Mouse (Mus musculus) adrenal gland, postnatal 10 days (tissue): Measurements from ENCODE around the gene Frmpd2. TPM values are rescaled to one million over a fixed set of nuclear protein-coding genes. Genes with fewer than 3 reads are reported as not detected.
"Not testable (repeated sequence)": the region's sequence is repeated elsewhere in the genome, so short reads cannot be mapped to it uniquely, and the experiment has no call there.

Experiments
- DNase-seq: peaks from one replicate; pipeline ENCODE4 v3.0.0; 2021; ENCODE audit warnings: mixed read lengths
- long read RNA-seq, 2 experiments: library from polyadenylated mRNA; stranded (forward); transcript quantifications; one replicate each; pipeline ENCODE4 v2.0.0; 2021
- total RNA-seq, 2 experiments: library from RNA; stranded (reverse); gene quantifications; 2 replicates each; pipeline ENCODE4 v1.2.3; 2021

The Frmpd2 gene
- not detected for total RNA-seq
- long read RNA-seq, experiment 1, partial matches to known transcripts, result 1 of 1 reads
- long read RNA-seq, experiment 1, other reads (novel, unspliced or antisense), result 0 of 1 reads
- long read RNA-seq, experiment 2, result 0 reads

DNA sequence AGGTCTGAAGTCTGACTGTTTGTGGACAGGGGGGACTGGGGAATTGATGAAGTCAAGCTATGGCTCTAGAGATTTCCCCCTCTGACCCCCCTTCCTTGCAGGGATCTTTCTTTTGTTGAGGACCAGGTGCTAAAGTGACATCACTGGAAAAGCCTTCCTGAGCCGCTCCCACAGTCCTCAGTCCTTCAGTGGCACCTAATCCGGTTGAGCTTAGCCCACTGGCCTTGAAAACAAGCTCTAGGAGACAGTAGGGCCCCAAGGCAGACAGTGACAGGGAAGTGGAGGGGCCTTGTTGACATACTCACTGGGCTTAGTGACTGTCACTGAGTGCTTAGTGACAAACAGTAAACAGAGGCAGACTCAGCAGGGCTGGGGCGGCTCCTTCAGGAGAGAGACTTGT lies at the start of gene Frmpd2:
Gene Frmpd2 (plus strand): TSS at position 366 of the 400 bp plus-strand sequence.
- DNase-seq, result no peak

GRCm38 (mm10) chr14:33423003-33423402 lies 48.5 kb upstream of the Frmpd2 start:
- DNase-seq, result no peak

DNA sequence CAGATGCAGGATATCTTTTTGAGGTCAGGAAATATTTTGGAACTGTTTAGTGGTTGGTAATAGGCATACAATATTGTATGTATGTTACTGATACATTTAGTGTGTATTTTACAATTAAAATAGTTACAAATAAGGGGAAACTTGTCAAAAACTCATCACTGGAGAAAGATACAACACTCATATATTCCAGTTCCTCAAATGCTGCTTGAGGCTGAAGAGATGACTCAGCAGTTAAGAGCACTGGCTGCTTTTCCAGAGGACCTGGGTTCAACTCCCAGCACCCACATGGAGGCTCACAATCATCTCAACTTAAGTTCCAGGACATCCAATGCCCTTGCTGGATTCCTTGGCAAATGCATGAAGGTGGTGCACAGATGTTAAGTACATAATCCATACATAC lies 47.4 kb upstream of the Frmpd2 start:
- DNase-seq, result no peak

DNA sequence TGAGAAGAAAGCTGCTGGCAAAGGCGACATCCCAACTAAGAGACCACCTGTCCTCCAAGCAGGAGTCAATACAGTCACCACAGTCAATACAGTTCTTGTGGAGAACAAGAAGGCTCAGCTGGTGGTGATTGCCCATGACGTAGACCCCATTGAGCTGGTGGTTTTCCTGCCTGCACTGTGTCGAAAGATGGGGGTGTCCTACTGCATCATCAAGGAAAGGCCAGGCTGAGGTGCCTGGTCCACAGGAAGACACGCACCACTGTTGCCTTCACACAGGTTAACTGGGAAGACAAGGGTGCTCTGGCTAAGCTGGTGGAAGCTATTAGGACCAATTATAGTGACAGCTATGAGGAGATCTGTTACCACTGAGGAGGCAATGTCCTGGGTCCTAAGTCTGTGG lies 39.0 kb upstream of the Frmpd2 start:
- DNase-seq, result not testable (repeated sequence)

DNA sequence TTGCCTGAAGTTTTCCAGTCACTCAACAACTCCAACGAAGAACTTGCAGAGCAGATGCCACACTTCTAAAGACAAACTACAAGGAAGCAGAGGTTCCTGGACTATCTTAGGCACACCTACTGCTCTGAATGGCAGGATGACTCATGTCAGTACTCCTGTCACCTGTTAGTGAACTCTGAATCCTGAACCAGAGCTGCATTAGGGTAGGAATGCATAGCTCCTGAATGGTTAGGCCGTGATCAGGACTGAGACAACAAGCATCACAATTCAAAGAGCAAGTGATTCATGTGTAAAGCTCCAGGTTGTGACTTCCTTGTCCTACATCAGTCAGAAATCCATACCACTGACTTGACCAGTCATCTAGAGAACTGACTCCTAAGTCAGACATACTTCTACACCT lies 27.7 kb upstream of the Frmpd2 start:
- no peak for DNase-seq

GRCm38 (mm10) chr14:33445962-33446361 lies 25.5 kb upstream of the Frmpd2 start:
- DNase-seq, result no peak

GRCm38 (mm10) chr14:33446561-33447023 lies 24.9 kb upstream of the Frmpd2 start:
- no peak for DNase-seq

DNA sequence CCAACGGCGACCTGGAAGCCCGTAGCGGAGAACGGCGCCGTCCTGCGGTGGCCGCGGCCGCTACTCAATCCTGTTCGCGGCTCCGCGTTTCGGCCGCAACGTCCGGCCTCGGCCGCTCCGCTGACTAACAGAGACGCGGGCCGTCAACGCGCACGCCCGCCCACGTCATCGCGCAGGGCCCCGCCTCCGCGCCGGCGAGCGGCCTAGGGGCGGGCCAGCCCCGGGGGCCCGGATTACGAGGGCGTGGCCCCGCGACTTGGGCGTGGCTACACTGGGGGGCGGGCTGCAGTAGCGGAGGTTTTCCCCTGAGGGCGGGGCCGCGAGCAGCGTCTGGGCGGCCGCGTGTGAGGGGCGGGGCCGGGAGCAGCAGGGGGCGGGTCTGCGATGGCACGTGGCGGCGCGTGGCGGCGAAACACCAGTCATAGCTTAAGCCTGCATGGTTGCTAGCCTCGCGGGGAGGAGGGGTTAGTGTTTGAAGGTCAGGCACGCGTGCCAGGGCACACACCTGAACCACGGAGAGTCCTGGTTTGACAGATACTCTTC lies 24.4 kb upstream of the Frmpd2 start, which contains the start of gene Mapk8:
Gene Mapk8 (minus strand): TSS at position 132 of the 543 bp plus-strand sequence.
- peak; percentile 100 for DNase-seq

- no peak for DNase-seq
These were observed 23.2 kb upstream of the Frmpd2 start for GRCm38 (mm10) chr14:33448276-33448675.

DNA sequence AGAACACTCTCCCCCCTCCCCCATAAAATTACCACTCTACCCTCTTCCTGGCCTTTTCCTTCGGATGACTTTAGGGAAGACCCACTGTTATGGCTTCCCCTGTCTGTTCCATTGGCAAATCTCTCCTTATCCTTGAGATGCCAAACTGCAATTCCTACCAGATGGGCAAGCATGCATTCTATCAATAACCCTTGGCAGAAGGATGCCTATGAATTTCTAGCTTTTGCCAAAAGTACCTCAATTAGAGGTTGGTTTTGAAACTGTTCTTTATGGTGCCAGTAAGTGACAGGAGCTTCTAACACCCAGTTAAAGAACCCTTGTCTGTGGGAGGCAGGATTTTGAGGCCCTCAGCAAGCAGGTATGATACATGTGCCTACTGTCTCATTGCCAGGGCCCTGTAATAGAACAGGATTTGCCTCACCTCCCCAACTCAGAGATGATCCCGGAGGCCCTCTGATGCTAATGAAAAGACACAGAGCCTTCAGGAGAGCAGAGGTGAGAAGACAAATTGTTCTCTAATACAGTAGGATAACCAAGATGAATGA lies 22.1 kb upstream of the Frmpd2 start:
- DNase-seq, result no peak

DNA sequence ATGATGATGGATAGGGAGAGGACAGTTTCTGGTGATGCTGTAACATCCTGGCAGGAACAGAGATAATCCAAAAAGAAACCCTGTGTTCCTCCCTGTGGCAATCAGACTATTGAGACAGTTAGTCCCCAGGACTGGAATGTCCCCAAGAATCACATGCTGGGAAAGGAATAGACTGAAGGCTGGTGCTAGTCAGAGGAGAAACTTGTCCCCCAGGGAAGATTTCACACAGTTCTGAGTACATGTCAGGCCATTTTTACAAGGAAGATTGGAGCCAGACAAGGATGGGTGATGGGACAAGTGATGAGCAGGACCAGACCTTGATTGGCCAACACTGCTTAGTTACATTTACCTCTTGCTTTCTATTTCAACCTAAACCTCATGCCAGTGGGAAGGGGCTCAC lies 21.2 kb upstream of the Frmpd2 start:
- no peak for DNase-seq

DNA sequence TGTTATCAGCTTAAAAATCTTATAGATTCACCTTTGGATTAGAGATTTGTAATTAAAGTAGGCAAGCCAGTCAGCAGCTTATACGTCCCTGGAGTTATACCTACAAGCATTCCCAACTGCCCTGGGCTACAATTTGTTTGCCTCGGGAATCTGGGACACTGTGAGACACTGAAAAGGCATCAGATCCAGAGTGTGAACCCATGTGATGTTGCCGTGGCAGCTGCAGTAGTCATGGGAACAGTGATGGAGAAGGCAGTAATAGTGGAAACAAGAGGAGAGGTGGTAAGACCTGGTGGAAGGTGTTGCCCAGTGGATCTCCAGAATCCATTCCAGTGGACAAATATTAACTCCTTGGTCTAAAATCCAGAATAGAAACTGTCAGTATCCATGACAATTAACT lies 7.8 kb upstream of the Frmpd2 start:
- DNase-seq, result no peak

DNA sequence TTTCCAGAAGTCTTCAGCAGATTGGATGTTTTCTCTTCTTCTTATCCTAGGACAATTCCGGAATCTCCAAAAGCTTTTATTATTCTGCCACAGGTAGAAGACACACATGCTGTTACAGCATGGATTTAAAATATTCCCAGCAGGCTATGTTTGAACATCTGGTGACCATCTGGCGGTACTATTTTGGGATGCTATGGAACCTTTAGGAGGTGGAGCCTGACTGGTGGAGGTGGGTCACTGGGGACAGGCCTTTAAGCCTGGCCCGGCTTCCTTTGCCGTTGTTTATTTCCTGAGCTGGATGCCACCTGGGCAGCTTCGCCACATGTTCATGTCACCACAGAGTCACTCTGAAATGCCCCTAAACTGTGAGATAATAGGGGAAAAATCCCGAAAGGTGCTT lies 3.7 kb upstream of the Frmpd2 start:
- no peak for DNase-seq

DNA sequence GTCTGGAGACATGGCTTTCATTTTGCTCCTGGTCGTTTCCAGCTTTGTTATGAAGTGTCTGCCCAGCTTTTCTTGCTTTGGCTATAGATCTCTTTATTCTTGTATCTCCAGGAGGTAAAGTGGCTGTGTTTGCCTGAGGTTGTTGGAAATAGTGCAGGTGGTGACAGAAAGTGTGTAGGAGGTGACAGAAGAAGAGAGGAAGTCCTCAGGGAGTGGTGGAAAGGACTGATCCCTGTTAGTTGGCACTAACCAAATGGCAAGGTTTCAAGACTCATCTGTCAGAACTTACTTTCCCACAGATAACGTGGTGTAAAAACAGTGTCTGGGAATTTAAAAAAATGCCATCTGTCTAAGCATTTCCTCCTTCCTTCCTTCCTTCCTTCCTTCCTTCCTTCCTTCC lies 3.0 kb downstream of the Frmpd2 start:
- DNase-seq, result no peak

- no peak for DNase-seq
These were observed 4.7 kb downstream of the Frmpd2 start for GRCm38 (mm10) chr14:33476094-33476760.

- DNase-seq, result no peak
These were observed 10.5 kb downstream of the Frmpd2 start for GRCm38 (mm10) chr14:33481991-33482390.

DNA sequence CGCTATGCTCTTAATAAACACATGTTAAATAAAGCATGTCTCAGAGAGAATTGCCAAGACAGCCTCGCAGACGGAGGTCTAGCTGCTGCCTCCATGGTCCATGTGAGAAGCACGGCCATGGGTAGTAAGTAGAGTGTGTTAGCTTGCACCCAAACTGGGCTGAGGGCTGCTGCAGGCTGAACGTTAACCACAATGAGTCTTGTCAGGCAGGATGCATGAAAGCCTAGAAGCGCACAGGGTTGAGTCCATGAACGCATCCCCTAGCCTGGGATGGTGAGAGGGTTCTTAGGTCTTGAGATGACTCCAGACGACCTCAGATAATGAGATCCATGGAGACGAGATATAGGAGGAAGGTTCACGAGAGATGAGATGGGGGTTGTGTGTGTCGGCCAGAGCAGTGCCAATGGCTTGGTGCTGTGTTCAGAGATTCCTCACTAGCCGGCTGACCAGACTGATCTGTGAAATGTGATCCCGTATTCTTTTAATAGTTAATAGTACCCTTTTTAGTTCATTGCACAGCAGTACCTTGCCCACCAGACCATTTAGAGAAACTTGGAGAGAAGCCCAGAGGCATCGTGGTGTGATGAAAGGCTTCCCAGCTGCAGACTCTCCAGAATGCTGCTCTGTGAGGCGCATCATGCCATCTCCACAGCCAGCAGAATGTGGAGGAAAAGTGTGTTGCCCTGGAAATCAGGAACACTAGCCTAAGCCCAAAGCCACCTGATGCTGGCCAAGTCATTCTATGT lies 16.5 kb downstream of the Frmpd2 start:
- no peak for DNase-seq

- no peak for DNase-seq
These were observed 23.7 kb downstream of the Frmpd2 start for GRCm38 (mm10) chr14:33495226-33495625.

GRCm38 (mm10) chr14:33497418-33497817 lies 25.9 kb downstream of the Frmpd2 start:
- DNase-seq, result no peak

DNA sequence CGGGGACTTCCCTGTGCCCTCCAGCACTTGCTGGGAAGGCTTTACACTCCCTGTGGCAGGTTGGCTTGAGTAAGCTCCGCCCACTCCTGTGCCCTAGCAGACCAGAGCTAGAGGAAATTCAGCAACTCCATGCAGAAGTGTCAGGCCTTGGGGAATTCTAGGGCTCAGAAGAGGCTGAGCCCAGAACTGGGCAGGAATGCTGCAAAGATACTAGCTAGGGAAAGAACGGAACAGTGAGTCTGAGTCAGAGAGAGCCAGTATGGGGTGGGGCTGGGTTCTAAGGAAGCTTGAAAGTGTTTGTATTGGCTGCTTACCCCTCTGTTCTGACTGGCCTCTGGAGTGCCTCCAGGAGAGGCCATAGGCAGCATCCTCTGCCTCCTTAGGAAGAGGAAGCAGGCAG lies 27.4 kb downstream of the Frmpd2 start:
- no peak for DNase-seq

DNA sequence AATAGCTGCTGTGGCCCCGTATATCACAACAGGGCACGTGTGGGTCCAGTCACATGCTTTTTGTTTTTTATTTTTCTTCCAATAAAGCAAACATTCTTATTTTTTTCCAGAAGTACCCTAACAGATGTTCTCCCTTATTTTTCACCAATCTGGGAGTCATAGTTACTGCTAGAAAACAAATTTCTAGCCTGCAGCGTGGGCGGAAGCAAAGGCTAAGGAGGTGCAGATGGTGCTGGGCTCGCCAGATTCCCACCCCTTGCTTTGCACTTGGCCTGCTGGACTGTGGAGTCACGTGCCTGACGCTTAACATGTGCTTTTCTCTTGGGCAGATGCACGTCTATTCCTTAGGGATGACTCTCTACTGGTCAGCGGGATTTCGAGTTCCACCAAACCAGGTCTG lies 29.1 kb downstream of the Frmpd2 start:
- DNase-seq, result no peak

GRCm38 (mm10) chr14:33503311-33503710 lies 31.8 kb downstream of the Frmpd2 start:
- DNase-seq, result no peak

DNA sequence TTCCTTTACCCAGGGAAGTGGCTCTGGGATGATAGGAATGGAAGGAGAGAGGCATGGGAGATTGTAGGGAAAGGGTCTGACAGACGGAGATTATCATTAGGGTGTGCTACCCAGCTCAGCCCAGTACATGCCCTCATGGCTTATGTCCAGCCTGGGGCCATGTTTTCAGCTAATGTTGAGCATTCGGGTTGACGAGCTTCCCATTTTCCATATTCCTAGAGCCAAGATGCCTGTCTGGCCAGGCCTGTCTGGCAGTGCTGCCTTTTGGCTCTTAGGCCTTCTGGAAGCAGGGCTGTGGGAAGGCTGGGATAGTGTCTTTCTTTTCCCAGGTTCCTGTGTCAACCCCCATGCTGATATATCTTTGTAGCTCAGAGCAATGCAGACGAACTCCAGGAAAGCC lies 35.2 kb downstream of the Frmpd2 start:
- no peak for DNase-seq
